Mouse (Mus musculus) kidney, embryonic 14.5 days (tissue): ENCODE results near the gene Cnga2. TPM values are rescaled to one million over a fixed set of nuclear protein-coding genes. Genes with fewer than 3 reads are reported as not detected.
"Not testable (repeated sequence)": the region's sequence is repeated elsewhere in the genome, so short reads cannot be mapped to it uniquely, and the experiment has no call there.

Experiments
- ATAC-seq: fragments of 200-750 bp; cut with Nextera tagmentation; 2 replicates; pipeline ENCODE4 v1.8.0; 2017; ENCODE audit warnings: moderate number of reproducible peaks, mild to moderate bottlenecking, moderate TSS enrichment, moderate library complexity; ENCODE audit not compliant: low FRiP score, low TSS enrichment
- H3K27ac ChIP-seq: fragments of 300-500 bp; sonication (generic); 2 replicates; pipeline ENCODE4 v1.5.1; 2014; ENCODE audit warnings: low read depth, mild to moderate bottlenecking, low read length, moderate library complexity, mixed read lengths
- H3K27me3 ChIP-seq: fragments of 300-500 bp; sonication (generic); 2 replicates; pipeline ENCODE4 v1.6.1; 2014; ENCODE audit warnings: mild to moderate bottlenecking, low read length; ENCODE audit not compliant: control insufficient read depth, insufficient read depth
- H3K36me3 ChIP-seq: fragments of 300-500 bp; sonication (generic); 2 replicates; pipeline ENCODE4 v1.6.1; 2014; ENCODE audit warnings: low read length, mixed read lengths; ENCODE audit not compliant: control insufficient read depth, insufficient read depth
- H3K4me1 ChIP-seq: fragments of 300-500 bp; sonication (generic); 2 replicates; pipeline ENCODE4 v1.6.1; 2014; ENCODE audit warnings: low read length, mixed read lengths; ENCODE audit not compliant: control insufficient read depth, insufficient read depth
- H3K4me2 ChIP-seq: fragments of 300-500 bp; sonication (generic); replicated peaks from 2 replicates; pipeline ENCODE4 v1.6.1; 2014; ENCODE audit warnings: low read depth, mild to moderate bottlenecking, low read length
- H3K4me3 ChIP-seq: fragments of 300-500 bp; sonication (generic); 2 replicates; pipeline ENCODE4 v1.5.1; 2014; ENCODE audit warnings: mild to moderate bottlenecking, low read length
- H3K9ac ChIP-seq: fragments of 300-500 bp; sonication (generic); 2 replicates; pipeline ENCODE4 v1.6.1; 2014; ENCODE audit warnings: low read depth, mild to moderate bottlenecking, low read length, moderate library complexity
- H3K9me3 ChIP-seq: fragments of 300-500 bp; sonication (generic); 2 replicates; pipeline ENCODE4 v1.6.1; 2016; ENCODE audit warnings: low read length; ENCODE audit not compliant: control insufficient read depth
- WGBS: fragments of 180-500 bp; shearing (Covaris S2); extraction: QIAGEN DNeasy Blood & Tissue Kit; methylation state at CpG from one replicate; pipeline ENCODE4 v1.1.7; 2014; 5-methylcytosine and 5-hydroxymethylcytosine counted together
- polyA plus RNA-seq: library from polyadenylated mRNA; unstranded; fragments of >200 nt; fragmentation: Nextera tagmentation; extraction: Ambion mirVana; gene quantifications from 2 replicates; pipeline ENCODE4 v1.2.1, GENCODE M21; 2014

Gene Cnga2
- polyA plus RNA-seq, 1 experiment from 2014 or later = 0.08 TPM

DNA sequence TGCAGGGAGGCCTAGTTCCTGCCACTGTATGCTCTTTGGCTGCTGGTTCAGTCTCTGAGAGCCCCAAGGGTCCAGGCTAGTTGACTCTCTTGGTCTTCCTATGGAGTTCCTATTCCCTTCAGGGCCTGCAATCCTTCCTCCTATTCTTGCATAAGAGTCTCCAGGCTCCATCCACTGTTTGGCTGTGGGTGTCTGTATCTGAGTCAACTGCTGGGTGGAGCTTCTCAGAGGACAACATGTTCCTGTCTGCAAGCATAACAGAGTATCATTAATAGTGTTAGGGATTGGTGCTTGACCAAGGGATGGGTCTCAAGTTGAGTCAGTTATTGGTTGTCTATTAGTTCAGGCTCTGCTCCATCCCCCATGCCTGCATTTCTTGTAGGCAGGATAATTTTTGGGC is 14.0 kb upstream of the Cnga2 start:
- not testable (repeated sequence) for H3K27ac ChIP-seq, ATAC-seq, H3K4me1 ChIP-seq, H3K9me3 ChIP-seq, H3K36me3 ChIP-seq, H3K4me2 ChIP-seq, H3K27me3 ChIP-seq, H3K4me3 ChIP-seq, H3K9ac ChIP-seq

DNA sequence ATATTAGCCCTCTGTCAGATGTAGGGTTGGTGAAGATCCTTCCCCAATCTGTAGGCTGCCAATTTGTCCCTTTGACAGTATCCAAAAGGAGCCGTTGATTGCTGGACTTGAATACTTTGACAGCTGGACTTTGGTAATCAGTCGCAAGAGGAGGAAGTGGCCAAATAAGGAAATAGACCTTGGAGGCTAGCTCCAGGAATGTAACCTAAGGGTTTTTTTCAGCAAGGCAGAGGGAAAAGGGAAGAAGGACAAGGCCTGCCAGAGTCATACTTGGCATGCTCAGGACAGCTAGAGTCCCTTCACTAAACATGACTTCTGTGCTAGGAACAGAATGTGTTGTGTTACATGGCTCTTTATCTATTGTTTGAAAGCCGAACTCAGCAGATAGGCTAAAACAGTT is 11.2 kb upstream of the Cnga2 start:
- Histone ChIP-seq H3K27ac (no peak overlapping the region), H3K4me3 (no peak overlapping the region), H3K9me3 (no peaks in the 10 kb centered on the region), H3K9ac (no peak overlapping the region), H3K36me3 (no peaks in the 10 kb centered on the region), H3K4me2 (no peak overlapping the region), H3K27me3 (no peaks in the 10 kb centered on the region), H3K4me1 (no peaks in the 10 kb centered on the region)
- 77% methylated on average over 3 of the region's 3 CpGs for WGBS
- ATAC-seq = no peak

DNA sequence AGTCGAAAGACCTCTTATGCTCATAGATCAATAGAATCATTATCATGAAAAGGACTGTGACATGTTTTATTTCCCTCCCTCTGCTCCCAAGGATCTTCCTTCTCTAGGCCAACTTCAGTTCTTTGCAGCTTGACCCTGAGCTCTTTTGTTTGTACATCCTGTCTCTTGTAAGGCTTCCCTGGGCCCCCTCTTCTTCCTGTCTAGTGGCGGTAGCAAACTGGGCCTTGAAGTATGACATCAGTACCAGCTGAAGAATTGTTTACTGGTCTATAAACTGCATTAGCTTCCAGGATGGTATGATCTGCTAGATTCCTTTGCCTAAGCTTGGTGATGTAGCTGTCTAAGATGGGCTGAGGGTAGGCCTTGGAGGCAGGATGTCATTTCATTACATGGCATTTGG is 10.3 kb upstream of the Cnga2 start:
- Histone ChIP-seq H3K4me1 (no peaks in the 10 kb centered on the region), H3K4me2 (no peak overlapping the region), H3K27me3 (no peaks in the 10 kb centered on the region), H3K36me3 (no peaks in the 10 kb centered on the region), H3K9ac (no peak overlapping the region), H3K4me3 (no peak overlapping the region), H3K9me3 (no peaks in the 10 kb centered on the region), H3K27ac (no peak overlapping the region)
- 71% methylated on average over 2 of the region's 2 CpGs for WGBS
- no peak for ATAC-seq

GRCm38 (mm10) chrX:71983205-71983604 is 8.4 kb upstream of the Cnga2 start:
- Histone ChIP-seq H3K27ac (no peak overlapping the region), H3K4me1 (no peaks in the 10 kb centered on the region), H3K4me3 (no peak overlapping the region), H3K36me3 (no peaks in the 10 kb centered on the region), H3K27me3 (no peaks in the 10 kb centered on the region), H3K4me2 (no peak overlapping the region), H3K9ac (no peak overlapping the region), H3K9me3 (no peaks in the 10 kb centered on the region)
- no peak for ATAC-seq
- WGBS = 70% methylated on average over 2 of the region's 2 CpGs

- no peak overlapping the region for H3K4me3 ChIP-seq
- H3K9me3 ChIP-seq = no peaks in the 10 kb centered on the region
- H3K4me1 ChIP-seq = no peaks in the 10 kb centered on the region
- H3K27me3 ChIP-seq = no peaks in the 10 kb centered on the region
- no peak for ATAC-seq
- H3K36me3 ChIP-seq = no peaks in the 10 kb centered on the region
- no peak overlapping the region for H3K9ac ChIP-seq
- no peak overlapping the region for H3K27ac ChIP-seq
- H3K4me2 ChIP-seq = no peak overlapping the region
- WGBS = 95% methylated on average over 1 of the region's 1 CpGs
Measured at GRCm38 (mm10) chrX:71983775-71984174, 7.9 kb upstream of the Cnga2 start.

GRCm38 (mm10) chrX:71995972-71996371 is 4.3 kb downstream of the Cnga2 start:
- no peak overlapping the region for H3K4me3 ChIP-seq
- no peak overlapping the region for H3K9ac ChIP-seq
- 52% methylated on average over 1 of the region's 1 CpGs for WGBS
- no peaks in the 10 kb centered on the region for H3K9me3 ChIP-seq
- H3K4me1 ChIP-seq = no peaks in the 10 kb centered on the region
- H3K27ac ChIP-seq = no peak overlapping the region
- no peak for ATAC-seq
- H3K4me2 ChIP-seq = no peak overlapping the region
- no peaks in the 10 kb centered on the region for H3K36me3 ChIP-seq
- H3K27me3 ChIP-seq = no peaks in the 10 kb centered on the region

DNA sequence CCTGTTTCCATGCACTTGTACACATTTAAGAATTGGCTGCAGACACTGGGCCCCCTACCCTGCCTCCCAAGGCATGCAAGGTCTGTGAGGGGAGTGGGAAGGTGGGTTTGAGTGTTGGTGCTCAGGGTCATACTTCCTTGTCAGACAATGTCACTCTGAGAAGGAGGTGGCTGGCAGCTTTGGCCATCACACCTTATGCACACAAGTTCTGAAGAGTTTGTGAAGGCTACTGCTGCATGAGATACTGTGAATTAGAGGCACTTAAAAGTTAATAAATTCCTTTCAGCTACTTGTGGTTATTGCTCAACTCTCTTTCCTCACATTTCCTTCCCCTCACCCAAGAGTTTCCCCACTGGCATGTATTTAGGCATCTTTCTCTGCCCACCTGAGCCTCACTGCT is 18.3 kb downstream of the Cnga2 start:
- no peak overlapping the region for H3K27ac ChIP-seq
- H3K4me3 ChIP-seq = no peak overlapping the region

GRCm38 (mm10) chrX:72012236-72012635 is 20.6 kb downstream of the Cnga2 start:
- Histone ChIP-seq H3K4me1 (no peaks in the 10 kb centered on the region), H3K4me3 (no peak overlapping the region), H3K4me2 (no peak overlapping the region), H3K27me3 (no peaks in the 10 kb centered on the region), H3K36me3 (no peaks in the 10 kb centered on the region), H3K27ac (no peak overlapping the region), H3K9me3 (no peaks in the 10 kb centered on the region), H3K9ac (no peak overlapping the region)
- no peak for ATAC-seq
- 74% methylated on average over 9 of the region's 9 CpGs for WGBS

More for the DNA sequence above, 18.3 kb downstream of the Cnga2 start:
- H3K36me3 ChIP-seq = no peaks in the 10 kb centered on the region
- no peaks in the 10 kb centered on the region for H3K4me1 ChIP-seq
- ATAC-seq = no peak
- no peak overlapping the region for H3K4me2 ChIP-seq
- no peak overlapping the region for H3K9ac ChIP-seq
- H3K27me3 ChIP-seq = no peaks in the 10 kb centered on the region
- no peaks in the 10 kb centered on the region for H3K9me3 ChIP-seq

- no peak for ATAC-seq
- WGBS = 29% methylated on average over 3 of the region's 3 CpGs
- Histone ChIP-seq H3K27me3 (no peaks in the 10 kb centered on the region), H3K4me2 (no peak overlapping the region), H3K9ac (no peak overlapping the region), H3K4me1 (no peaks in the 10 kb centered on the region), H3K9me3 (no peaks in the 10 kb centered on the region), H3K4me3 (no peak overlapping the region), H3K36me3 (no peaks in the 10 kb centered on the region), H3K27ac (no peak overlapping the region)
Measured at GRCm38 (mm10) chrX:72012804-72013203, 21.2 kb downstream of the Cnga2 start.

DNA sequence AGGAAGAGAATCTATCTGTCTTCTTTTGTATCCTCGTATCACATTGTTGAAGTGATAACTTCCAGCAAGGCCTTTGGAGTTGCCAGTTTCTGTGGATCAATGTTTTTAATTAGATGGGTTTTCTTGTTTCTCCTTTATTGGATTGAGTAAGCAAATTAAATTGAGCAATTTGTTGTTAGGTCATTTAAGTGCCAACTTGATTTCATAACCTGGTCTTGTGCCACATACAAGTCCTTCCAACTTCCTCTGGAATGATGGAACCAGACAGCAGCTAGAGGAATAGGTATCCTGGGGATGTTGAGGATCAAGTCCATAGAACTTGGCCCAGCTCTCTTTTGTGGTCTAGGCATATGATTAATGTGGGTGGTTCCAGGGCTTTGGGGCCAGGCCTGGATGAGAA is 30.6 kb downstream of the Cnga2 start:
- no peak overlapping the region for H3K9ac ChIP-seq
- H3K4me1 ChIP-seq = no peaks in the 10 kb centered on the region
- no peak overlapping the region for H3K4me3 ChIP-seq
- H3K9me3 ChIP-seq = no peaks in the 10 kb centered on the region
- ATAC-seq = no peak
- H3K27ac ChIP-seq = no peak overlapping the region
- WGBS = 88% methylated on average over 1 of the region's 1 CpGs
- no peaks in the 10 kb centered on the region for H3K27me3 ChIP-seq
- no peaks in the 10 kb centered on the region for H3K36me3 ChIP-seq
- H3K4me2 ChIP-seq = no peak overlapping the region
